Mouse (Mus musculus) embryonic facial prominence, embryonic 15.5 days (tissue): ENCODE data around the gene Thrb. TPM values are rescaled to one million over a fixed set of nuclear protein-coding genes. Genes with fewer than 3 reads are reported as not detected.

Experiments used
- ATAC-seq: fragments of 200-750 bp; cut with Nextera tagmentation; 2 replicates; pipeline ENCODE4 v1.8.0; 2017; ENCODE audit warnings: low read depth, moderate TSS enrichment; ENCODE audit not compliant: insufficient number of reproducible peaks, low FRiP score, low TSS enrichment
- H3K27ac ChIP-seq: fragments of 300-500 bp; sonication (generic); replicated peaks from 2 replicates; pipeline ENCODE4 v1.5.1; 2015; ENCODE audit warnings: mild to moderate bottlenecking, inconsistent platforms
- H3K27me3 ChIP-seq: fragments of 300-500 bp; sonication (generic); 2 replicates; pipeline ENCODE4 v1.6.1; 2015; ENCODE audit warnings: inconsistent platforms
- H3K36me3 ChIP-seq: fragments of 300-500 bp; sonication (generic); 2 replicates; pipeline ENCODE4 v1.6.1; 2015; ENCODE audit warnings: mild to moderate bottlenecking, inconsistent platforms
- H3K4me1 ChIP-seq: fragments of 300-500 bp; sonication (generic); 2 replicates; pipeline ENCODE4 v1.6.1; 2015; ENCODE audit warnings: inconsistent platforms
- H3K4me2 ChIP-seq: fragments of 300-500 bp; sonication (generic); replicated peaks from 2 replicates; pipeline ENCODE4 v1.6.1; 2015; ENCODE audit warnings: mild to moderate bottlenecking, inconsistent platforms
- H3K4me3 ChIP-seq: fragments of 300-500 bp; sonication (generic); replicated peaks from 2 replicates; pipeline ENCODE4 v1.5.1; 2015; ENCODE audit warnings: mild to moderate bottlenecking, inconsistent platforms
- H3K9ac ChIP-seq: fragments of 300-500 bp; sonication (generic); 2 replicates; pipeline ENCODE4 v1.6.1; 2015; ENCODE audit warnings: inconsistent platforms
- H3K9me3 ChIP-seq: fragments of 300-500 bp; sonication (generic); replicated peaks from 2 replicates; pipeline ENCODE4 v1.6.1; 2016; ENCODE audit warnings: inconsistent platforms
- WGBS: fragments of 180-500 bp; shearing (Covaris S2); methylation state at CpG from one replicate; pipeline ENCODE4 v1.1.7; 2015; 5-methylcytosine and 5-hydroxymethylcytosine counted together
- polyA plus RNA-seq: library from polyadenylated mRNA; unstranded; fragments of >200 nt; fragmentation: Nextera tagmentation; extraction: Ambion mirVana; gene quantifications from 2 replicates; pipeline ENCODE4 v1.2.1, GENCODE M21; 2015

Thrb gene
- polyA plus RNA-seq, 1 experiment from 2014 or later, result 4.4 TPM

DNA sequence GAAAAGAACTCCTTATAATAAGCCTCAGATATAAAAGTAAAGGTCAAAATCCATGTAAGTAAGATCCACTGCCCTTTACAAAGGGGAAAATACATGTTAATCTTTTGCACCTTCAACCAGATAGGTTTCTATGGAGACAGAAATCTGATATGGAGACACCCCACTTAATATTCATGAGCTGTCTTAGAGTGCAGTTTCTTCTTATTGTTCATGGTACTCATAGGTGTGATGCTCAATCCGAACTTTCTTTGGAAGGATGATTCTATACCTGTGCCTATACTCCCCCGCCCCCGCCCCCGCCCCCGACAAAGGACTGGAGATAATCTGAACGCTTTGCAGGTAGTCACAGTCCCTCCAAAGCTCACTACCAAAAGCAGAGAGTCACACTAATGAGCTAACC is 312.6 kb downstream of the Thrb start:
- Histone ChIP-seq H3K9ac (no peak overlapping the region), H3K9me3 (no peaks in the 10 kb centered on the region), H3K27me3 (no peaks in the 10 kb centered on the region), H3K4me1 (no peaks in the 10 kb centered on the region), H3K4me2 (no peak overlapping the region), H3K36me3 (no peaks in the 10 kb centered on the region), H3K4me3 (no peak overlapping the region), H3K27ac (no peak overlapping the region)
- ATAC-seq, result no peak
- 80% methylated on average over 6 of the region's 6 CpGs for WGBS

DNA sequence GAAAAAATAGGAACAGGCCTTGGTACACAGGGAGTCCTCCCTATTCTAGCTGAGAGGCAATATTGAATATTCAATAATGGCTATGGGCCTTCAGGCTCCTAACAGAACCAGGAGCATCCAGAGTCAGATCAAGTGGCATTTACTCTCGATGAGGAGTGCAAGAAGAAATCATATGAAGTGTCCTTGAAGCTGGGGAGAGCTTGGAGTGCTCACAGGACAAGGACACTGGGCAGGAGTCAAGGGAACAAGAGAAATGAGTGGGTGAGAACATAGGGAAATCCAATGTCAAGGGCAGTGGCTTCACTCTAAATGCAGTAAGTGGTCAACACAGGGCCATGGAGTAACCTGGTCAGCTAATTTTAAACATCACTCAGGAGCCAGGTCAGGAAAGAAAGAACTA is 315.7 kb downstream of the Thrb start:
- no peak for ATAC-seq
- Histone ChIP-seq H3K36me3 (no peaks in the 10 kb centered on the region), H3K4me3 (no peak overlapping the region), H3K27me3 (no peaks in the 10 kb centered on the region), H3K4me2 (no peak overlapping the region), H3K9ac (no peak overlapping the region), H3K4me1 (no peaks in the 10 kb centered on the region), H3K9me3 (no peaks in the 10 kb centered on the region), H3K27ac (no peak overlapping the region)
- 68% methylated on average over 1 of the region's 1 CpGs for WGBS

DNA sequence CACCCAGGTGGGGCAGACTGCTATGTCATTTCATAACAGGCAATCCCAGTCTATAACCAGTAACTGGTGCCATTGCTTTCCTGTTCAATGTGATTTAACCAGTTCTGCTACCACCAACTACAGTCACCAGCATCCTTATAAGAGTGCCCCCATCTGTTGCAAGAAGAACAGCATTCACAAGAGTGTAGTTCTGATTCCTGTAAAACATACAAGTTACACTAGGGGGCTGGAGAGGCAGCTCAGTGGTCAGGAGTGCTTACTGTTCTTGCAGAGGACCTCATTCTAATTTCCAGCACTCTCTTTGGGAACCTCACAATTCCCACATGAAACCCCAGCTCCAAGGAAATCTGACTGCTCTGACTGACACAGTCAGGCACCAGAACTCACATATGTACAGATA is 318.2 kb downstream of the Thrb start:
- no peak overlapping the region for H3K9ac ChIP-seq
- H3K4me2 ChIP-seq, result no peak overlapping the region
- no peak for ATAC-seq

DNA sequence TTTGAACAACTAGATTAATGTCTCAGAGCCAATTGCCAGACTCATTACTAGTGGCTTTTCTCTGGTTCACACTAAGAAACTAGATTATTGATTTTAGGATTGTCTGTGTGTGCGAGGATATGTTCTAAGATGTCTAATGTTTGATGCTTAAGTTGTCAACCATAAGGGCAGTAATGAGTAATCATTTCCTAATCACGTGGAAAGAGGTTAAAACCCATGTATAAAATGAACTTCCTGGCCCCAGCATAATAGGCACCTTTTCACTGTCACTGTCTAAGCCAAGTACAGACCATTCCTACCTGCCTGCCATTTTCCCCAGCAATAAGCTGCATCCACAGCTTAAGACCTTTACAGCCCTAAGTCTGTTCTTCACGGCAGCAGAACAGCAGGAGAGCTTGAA is 321.2 kb downstream of the Thrb start:
- H3K4me1 ChIP-seq, result no peaks in the 10 kb centered on the region
- H3K4me2 ChIP-seq, result no peak overlapping the region
- H3K4me3 ChIP-seq, result no peak overlapping the region
- H3K27me3 ChIP-seq, result no peaks in the 10 kb centered on the region
- ATAC-seq, result no peak
- H3K27ac ChIP-seq, result no peak overlapping the region
- WGBS, result 75% methylated on average over 3 of the region's 3 CpGs
- no peaks in the 10 kb centered on the region for H3K36me3 ChIP-seq
- H3K9ac ChIP-seq, result no peak overlapping the region
- no peaks in the 10 kb centered on the region for H3K9me3 ChIP-seq

More for the DNA sequence above, 318.2 kb downstream of the Thrb start:
- Histone ChIP-seq H3K4me1 (no peaks in the 10 kb centered on the region), H3K27ac (no peak overlapping the region), H3K9me3 (no peaks in the 10 kb centered on the region), H3K4me3 (no peak overlapping the region), H3K36me3 (no peaks in the 10 kb centered on the region), H3K27me3 (no peaks in the 10 kb centered on the region)

DNA sequence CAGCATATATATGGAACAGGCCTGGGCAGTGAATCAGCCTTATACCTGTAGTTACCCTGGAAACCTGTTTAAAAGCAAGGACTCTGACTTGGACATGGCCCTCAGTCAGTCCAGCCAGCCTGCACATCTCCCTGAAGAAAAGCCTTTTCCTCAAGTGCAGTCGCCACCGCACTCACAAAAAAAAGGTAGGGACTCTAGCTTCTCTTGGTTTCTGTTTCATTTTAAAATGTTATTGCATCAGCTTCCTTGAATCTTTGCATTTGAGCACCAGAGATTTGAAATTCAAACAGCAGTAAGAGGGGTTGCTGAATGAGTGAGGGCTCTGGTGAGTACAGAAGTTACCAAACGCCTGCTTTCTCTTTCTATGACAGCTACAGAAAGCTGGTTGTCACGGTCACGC is 322.0 kb downstream of the Thrb start:
- Histone ChIP-seq H3K27ac (no peak overlapping the region), H3K27me3 (no peaks in the 10 kb centered on the region), H3K4me2 (no peak overlapping the region), H3K9ac (no peak overlapping the region), H3K36me3 (no peaks in the 10 kb centered on the region), H3K4me3 (no peak overlapping the region), H3K9me3 (no peaks in the 10 kb centered on the region), H3K4me1 (no peaks in the 10 kb centered on the region)
- ATAC-seq, result no peak
- WGBS, result 83% methylated on average over 5 of the region's 5 CpGs

DNA sequence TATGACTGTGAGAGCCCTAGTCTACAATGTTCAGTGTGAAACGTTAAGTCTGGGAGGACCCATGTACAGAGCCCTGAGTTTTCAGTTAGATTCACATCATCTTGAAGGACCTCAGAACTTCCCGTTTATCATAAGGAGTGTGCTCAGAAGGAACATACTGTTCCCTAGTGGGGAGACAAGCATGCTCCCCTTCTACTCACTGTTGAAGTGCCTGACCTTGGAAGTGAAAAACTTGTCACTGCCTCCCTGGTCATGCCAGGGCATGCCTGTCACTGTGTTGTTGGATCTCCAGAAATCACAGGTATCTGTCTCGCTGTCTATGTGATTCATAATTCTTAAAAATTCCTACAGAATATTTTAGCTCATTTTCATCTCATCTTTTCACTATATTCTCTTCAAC is 323.3 kb downstream of the Thrb start:
- WGBS, result 66% methylated on average over 3 of the region's 3 CpGs
- Histone ChIP-seq H3K27ac (no peak overlapping the region), H3K9me3 (no peaks in the 10 kb centered on the region), H3K4me3 (no peak overlapping the region), H3K36me3 (no peaks in the 10 kb centered on the region), H3K27me3 (no peaks in the 10 kb centered on the region), H3K4me1 (no peaks in the 10 kb centered on the region), H3K9ac (no peak overlapping the region), H3K4me2 (no peak overlapping the region)
- no peak for ATAC-seq

DNA sequence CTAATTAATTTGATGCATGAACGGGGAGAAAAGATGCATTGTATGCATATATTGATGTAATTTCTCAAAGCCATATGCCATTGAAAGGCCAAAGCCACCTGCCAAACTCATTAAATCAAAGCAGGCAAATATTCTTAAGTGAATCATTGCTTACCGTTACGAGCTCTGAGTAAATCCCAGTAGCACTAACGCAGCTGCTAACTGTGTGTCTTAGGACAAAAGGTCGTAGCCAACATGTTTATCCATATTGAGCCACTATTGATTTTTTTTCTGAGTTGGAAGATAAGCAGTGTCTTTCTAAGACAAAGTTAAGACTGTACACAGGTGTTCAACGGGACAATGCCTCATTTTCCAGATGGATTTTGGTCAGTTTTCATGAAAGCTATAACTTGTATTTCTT is 323.8 kb downstream of the Thrb start:
- 47% methylated on average over 6 of the region's 6 CpGs for WGBS
- H3K4me2 ChIP-seq, result no peak overlapping the region

DNA sequence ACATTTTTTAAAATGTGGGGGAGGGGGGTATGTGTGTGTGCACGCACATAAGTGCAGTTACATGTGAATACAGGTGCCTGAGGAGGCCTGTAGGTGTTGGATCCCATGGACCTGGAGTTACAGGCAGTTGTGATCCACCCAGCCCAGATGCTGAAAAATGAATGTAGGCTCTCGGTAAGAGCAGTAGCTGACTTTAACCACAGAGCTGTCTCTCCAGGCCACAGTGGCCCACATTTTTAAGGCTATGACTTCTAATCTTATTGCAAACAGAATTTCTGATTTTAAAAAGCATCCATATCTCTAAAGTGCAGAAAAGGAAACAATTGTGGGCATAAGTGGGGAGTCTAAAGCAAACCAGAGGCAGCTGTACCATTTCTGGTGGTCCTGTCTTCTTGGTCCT is 328.5 kb downstream of the Thrb start:
- no peak overlapping the region for H3K4me2 ChIP-seq

More for the DNA sequence above, 323.8 kb downstream of the Thrb start:
- no peak overlapping the region for H3K9ac ChIP-seq
- H3K4me3 ChIP-seq, result no peak overlapping the region
- no peaks in the 10 kb centered on the region for H3K36me3 ChIP-seq
- ATAC-seq, result no peak
- no peak overlapping the region for H3K27ac ChIP-seq
- no peaks in the 10 kb centered on the region for H3K9me3 ChIP-seq
- no peaks in the 10 kb centered on the region for H3K27me3 ChIP-seq
- no peaks in the 10 kb centered on the region for H3K4me1 ChIP-seq

DNA sequence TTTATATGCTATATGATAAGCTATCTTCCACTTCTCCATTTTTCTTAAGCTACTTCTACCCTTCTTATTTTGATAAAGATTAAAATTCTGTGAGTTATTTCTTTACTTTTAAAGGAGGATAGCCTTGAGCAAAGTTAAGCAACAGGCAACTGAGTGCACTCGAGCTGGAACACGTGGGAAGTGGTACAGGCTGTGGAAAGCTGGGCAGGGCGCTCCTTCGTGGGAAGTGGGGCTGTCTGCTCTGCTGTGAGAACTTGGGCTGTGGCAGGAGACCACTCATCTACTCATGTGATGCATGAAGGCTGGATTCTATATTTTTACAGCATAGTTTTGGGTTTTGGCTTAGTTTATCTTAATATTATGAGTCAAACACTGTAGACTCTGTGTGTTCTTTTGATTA is 329.1 kb downstream of the Thrb start:
- no peak for ATAC-seq
- no peak overlapping the region for H3K9ac ChIP-seq
- H3K27me3 ChIP-seq, result no peaks in the 10 kb centered on the region
- H3K36me3 ChIP-seq, result no peaks in the 10 kb centered on the region
- no peak overlapping the region for H3K27ac ChIP-seq
- H3K4me3 ChIP-seq, result no peak overlapping the region
- H3K4me1 ChIP-seq, result no peaks in the 10 kb centered on the region
- no peak overlapping the region for H3K4me2 ChIP-seq
- no peaks in the 10 kb centered on the region for H3K9me3 ChIP-seq
- WGBS, result 54% methylated on average over 4 of the region's 4 CpGs

More for the DNA sequence above, 328.5 kb downstream of the Thrb start:
- Histone ChIP-seq H3K4me3 (no peak overlapping the region), H3K9me3 (no peaks in the 10 kb centered on the region), H3K9ac (no peak overlapping the region), H3K4me1 (no peaks in the 10 kb centered on the region), H3K27me3 (no peaks in the 10 kb centered on the region), H3K27ac (no peak overlapping the region), H3K36me3 (no peaks in the 10 kb centered on the region)
- ATAC-seq, result no peak
- WGBS, result 80% methylated on average over 2 of the region's 2 CpGs

DNA sequence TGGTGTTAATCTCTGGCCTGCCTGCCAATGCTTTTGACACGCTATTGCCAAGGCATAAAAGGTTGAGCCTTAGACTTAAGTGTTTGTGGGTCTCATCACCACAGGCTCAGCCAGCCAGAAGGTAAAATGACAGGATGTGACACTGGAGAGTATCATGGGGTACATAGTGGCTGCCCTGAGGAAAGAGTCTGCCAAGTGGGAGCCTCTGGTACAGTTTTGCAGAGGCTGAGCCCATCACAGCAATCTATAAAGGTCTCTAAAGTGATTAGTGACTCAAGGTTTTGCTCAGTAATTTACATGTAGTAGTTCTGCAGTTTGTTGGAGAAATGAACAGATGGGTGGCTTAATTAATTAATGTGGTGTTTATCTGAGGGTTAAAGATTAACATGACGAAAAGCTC is 330.1 kb downstream of the Thrb start:
- Histone ChIP-seq H3K4me1 (no peaks in the 10 kb centered on the region), H3K4me2 (no peak overlapping the region), H3K36me3 (no peaks in the 10 kb centered on the region), H3K27ac (no peak overlapping the region), H3K27me3 (no peaks in the 10 kb centered on the region), H3K9ac (no peak overlapping the region), H3K4me3 (no peak overlapping the region), H3K9me3 (no peaks in the 10 kb centered on the region)
- WGBS, result 75% methylated on average over 2 of the region's 2 CpGs
- no peak for ATAC-seq

DNA sequence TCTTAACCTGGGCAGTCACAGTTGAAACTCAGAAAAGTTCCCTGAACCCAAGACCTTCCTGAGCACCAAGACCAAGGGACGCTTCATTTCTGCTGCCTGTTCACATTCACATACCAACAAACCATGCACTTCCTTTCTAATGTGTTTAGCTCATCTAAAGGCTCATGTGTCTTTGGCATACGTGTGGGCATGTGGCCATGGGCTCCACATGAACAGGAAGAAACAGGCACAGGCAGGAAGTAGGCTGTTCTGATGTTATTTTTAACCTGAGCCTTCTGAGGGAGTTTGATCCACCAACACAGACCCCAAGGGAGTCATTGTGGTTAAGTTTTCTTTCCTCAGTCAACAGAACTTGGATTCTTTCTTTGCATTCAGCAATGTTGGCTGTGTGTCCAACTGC is 341.8 kb downstream of the Thrb start:
- no peaks in the 10 kb centered on the region for H3K36me3 ChIP-seq
- 0 out of 2 replicates have a peak, but pooled peaks cover 6% of the 10 kb centered on the region for H3K4me1 ChIP-seq
- no peak overlapping the region for H3K9ac ChIP-seq
- WGBS, result 35% methylated on average over 2 of the region's 2 CpGs
- H3K4me2 ChIP-seq, result no peak overlapping the region
- no peak overlapping the region for H3K4me3 ChIP-seq
- H3K9me3 ChIP-seq, result no peaks in the 10 kb centered on the region
- ATAC-seq, result no peak
- H3K27me3 ChIP-seq, result no peaks in the 10 kb centered on the region
- no peak overlapping the region for H3K27ac ChIP-seq

DNA sequence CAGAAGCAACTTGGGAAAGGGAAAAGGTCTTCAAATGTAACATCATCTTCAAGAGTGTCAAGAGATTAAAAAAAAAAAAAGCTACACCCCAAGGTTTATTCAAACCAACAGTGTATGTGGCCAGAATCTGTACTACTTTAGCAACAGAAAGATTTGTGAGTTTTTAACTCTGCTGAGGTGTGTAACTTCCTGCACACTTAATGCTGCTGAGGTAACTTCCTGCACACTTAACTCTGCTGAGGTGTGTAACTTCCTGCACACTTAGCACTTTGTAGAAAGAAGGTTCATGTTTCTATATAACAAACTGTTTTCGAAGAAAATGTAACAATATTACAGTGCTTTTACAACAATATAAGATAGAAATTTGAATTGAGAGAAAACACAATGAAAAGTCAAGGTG is 343.6 kb downstream of the Thrb start:
- 95% methylated on average over 1 of the region's 1 CpGs for WGBS
- Histone ChIP-seq H3K27ac (no peak overlapping the region), H3K4me2 (no peak overlapping the region), H3K4me3 (no peak overlapping the region), H3K9ac (no peak overlapping the region), H3K36me3 (no peaks in the 10 kb centered on the region), H3K9me3 (no peaks in the 10 kb centered on the region), H3K4me1 (0 out of 2 replicates have a peak, but pooled peaks cover 6% of the 10 kb centered on the region), H3K27me3 (no peaks in the 10 kb centered on the region)
- no peak for ATAC-seq
